In genomic region chr1:143503436-143504065, GRCm38 (mm10) we compare ENCODE assay signal across 11 mouse cellular contexts.
DNase-seq lines count a peak whose midpoint lies in the region; ATAC-seq and TF ChIP-seq lines count a peak whose summit lies in the region.
"Had no signal": no experiment of that assay in that cellular context is flagged by ENCODE, and none has a peak within 500 bp of the region (broad histone marks: within the 10 kb centered on the region; RNA-seq: fewer than 3 reads in every experiment).

No protein-coding gene starts in this region.

- TF ChIP-seq EP300 in heart, adult 2 months (IDR thresholded peaks at IDR 0.05; ENCODE audit: insufficient read depth, low read depth, low read length), result no peak

- no peak for TF ChIP-seq CTCF in heart, adult 2 months (IDR thresholded peaks at IDR 0.05)
- no peak for TF ChIP-seq CTCF in midbrain, postnatal 0 days (IDR thresholded peaks at IDR 0.05)

- H3K4me2 ChIP-seq in midbrain, embryonic 12.5 days (replicated peaks), result no peak overlapping the region
- no peak overlapping the region for H3K4me2 ChIP-seq in midbrain, postnatal 0 days (ENCODE audit: low read depth, low read length, poor library complexity, severe bottlenecking)
- H3K4me2 ChIP-seq: neural tube, embryonic 15.5 days had no signal

- peak overlapping the region; percentile 44; the same call in 1 of the 2 replicates for H3K27ac ChIP-seq in heart, adult 2 months
- no peak overlapping the region for H3K27ac ChIP-seq in midbrain, embryonic 12.5 days (replicated peaks)
- H3K27ac ChIP-seq in midbrain, postnatal 0 days (ENCODE audit: low read depth, low read length), result no peak overlapping the region
- H3K27ac ChIP-seq: neural tube, embryonic 15.5 days had no signal

- H3K27me3 ChIP-seq in heart, adult 2 months (ENCODE audit: control insufficient read depth, insufficient read depth, low read length), result no peaks in the 10 kb centered on the region
- H3K27me3 ChIP-seq in midbrain, embryonic 12.5 days, result no peaks in the 10 kb centered on the region
- no peaks in the 10 kb centered on the region for H3K27me3 ChIP-seq in midbrain, postnatal 0 days (ENCODE audit: insufficient read depth, low read length)
- H3K27me3 ChIP-seq: neural tube, embryonic 15.5 days had no signal

- no peak for DNase-seq in heart, adult 2 months
- no peak for DNase-seq in heart, adult 11 months
- no peak for DNase-seq in midbrain, postnatal 0 days (ENCODE audit: low spot score)
- peak; percentile 18 for DNase-seq in hindlimb bud, embryonic 11.5 days (ENCODE audit: extremely low spot score, low read depth, low spot score)
- peak; percentile 79 for DNase-seq in telencephalon, adult 2 months (ENCODE audit: low read depth, low spot score)
- no peak for DNase-seq in ovary, adult 18-20 months (ENCODE audit: low spot score)
- DNase-seq in adrenal gland, postnatal 36 days, result no peak
- DNase-seq: thymus, postnatal 4 days had no signal

- no peak overlapping the region for H3K4me3 ChIP-seq in heart, adult 2 months
- H3K4me3 ChIP-seq in midbrain, embryonic 12.5 days, result no peak overlapping the region
- H3K4me3 ChIP-seq in midbrain, postnatal 0 days (ENCODE audit: low read depth, low read length), result no peak overlapping the region
- H3K4me3 ChIP-seq: neural tube, embryonic 15.5 days had no signal

- H3K79me2 ChIP-seq in heart, adult 2 months (replicated peaks; ENCODE audit: control insufficient read depth, insufficient read depth, low read length), result no peaks in the 10 kb centered on the region

- H3K4me1 ChIP-seq in heart, adult 2 months (ENCODE audit: control insufficient read depth, insufficient read depth, low read length), result no peaks in the 10 kb centered on the region
- H3K4me1 ChIP-seq in midbrain, embryonic 12.5 days, result no peaks in the 10 kb centered on the region
- H3K4me1 ChIP-seq in midbrain, postnatal 0 days (ENCODE audit: insufficient read depth, low read length), result no peaks in the 10 kb centered on the region
- H3K4me1 ChIP-seq: neural tube, embryonic 15.5 days had no signal

- ATAC-seq in midbrain, embryonic 12.5 days (ENCODE audit: low FRiP score, low read depth), result 0 out of 2 replicates have a peak, but pooled peaks have one; percentile 30
- ATAC-seq in midbrain, postnatal 0 days (ENCODE audit: low FRiP score), result no peak
- ATAC-seq: intestine, embryonic 16.5 days had no signal

- H3K9ac ChIP-seq in heart, adult 2 months (ENCODE audit: low read depth, low read length), result 0 out of 2 replicates have a peak overlapping the region, but pooled peaks have one; percentile 24
- no peak overlapping the region for H3K9ac ChIP-seq in midbrain, embryonic 12.5 days (replicated peaks)
- no peak overlapping the region for H3K9ac ChIP-seq in midbrain, postnatal 0 days (replicated peaks; ENCODE audit: low read length, poor library complexity, severe bottlenecking)
- H3K9ac ChIP-seq: neural tube, embryonic 15.5 days had no signal

- intact Hi-C loops in heart, adult 2 months (cut with DNase I), result no loop called here

- TF ChIP-seq POLR2A in heart, adult 2 months (IDR thresholded peaks at IDR 0.05; ENCODE audit: insufficient read depth, low read depth, low read length), result no peak

- H3K9me3 ChIP-seq in midbrain, embryonic 12.5 days, result no peaks in the 10 kb centered on the region
- no peaks in the 10 kb centered on the region for H3K9me3 ChIP-seq in midbrain, postnatal 0 days (ENCODE audit: low read length)
- H3K9me3 ChIP-seq: neural tube, embryonic 15.5 days had no signal

- no peaks in the 10 kb centered on the region for H3K36me3 ChIP-seq in heart, adult 2 months (ENCODE audit: control insufficient read depth, insufficient read depth, low read length)
- H3K36me3 ChIP-seq in midbrain, embryonic 12.5 days, result no peaks in the 10 kb centered on the region
- H3K36me3 ChIP-seq in midbrain, postnatal 0 days (ENCODE audit: insufficient read depth, low read length), result no peaks in the 10 kb centered on the region
- H3K36me3 ChIP-seq: neural tube, embryonic 15.5 days had no signal

- WGBS in heart, adult 2 months, result 32% methylated on average over 11 of the region's 11 CpGs
- 57% methylated on average over 11 of the region's 11 CpGs for WGBS in midbrain, embryonic 12.5 days
- WGBS in midbrain, postnatal 0 days, result 47% methylated on average over 11 of the region's 11 CpGs

Comparison
In these comparisons a context has a peak if more than half of its experiments do, and no peak if none do; other contexts are left out.
1. DNase-seq: peak in hindlimb bud, embryonic 11.5 days (single experiment) and telencephalon, adult 2 months (single experiment); none in heart, adult 2 months (0 of 2), heart, adult 11 months (single experiment), midbrain, postnatal 0 days (single experiment), ovary, adult 18-20 months (single experiment) and adrenal gland, postnatal 36 days (0 of 2).